ENCODE assay signal across 9 mouse cellular contexts in genomic region chr8:126586599-126587577, GRCm38 (mm10). TPM values are rescaled to one million over a fixed set of nuclear protein-coding genes. Genes with fewer than 3 reads are reported as not detected.
DNase-seq lines count a peak whose midpoint lies in the region; ATAC-seq and TF ChIP-seq lines count a peak whose summit lies in the region.
"Had no signal": no experiment of that assay in that cellular context is flagged by ENCODE, and none has a peak within 500 bp of the region (broad histone marks: within the 10 kb centered on the region; RNA-seq: fewer than 3 reads in every experiment).

No protein-coding gene starts in this region.

- peak overlapping the region; percentile 73 for H3K4me3 ChIP-seq in left cerebral cortex, adult 2 months
- peak overlapping the region; percentile 15; the same call in 1 of the 2 replicates for H3K4me3 ChIP-seq in brown adipose tissue, adult 24 weeks (ENCODE audit: insufficient read depth, low read depth, low read length)
- peak overlapping the region; percentile 98 for H3K4me3 ChIP-seq in heart, postnatal 0 days (ENCODE audit: low read depth, low read length)
- no peak overlapping the region for H3K4me3 ChIP-seq in midbrain, postnatal 0 days (ENCODE audit: low read depth, low read length)

- peak overlapping the region; percentile 93 for H3K4me2 ChIP-seq in heart, postnatal 0 days (ENCODE audit: low read depth, low read length)
- peak overlapping the region; percentile 96 for H3K4me2 ChIP-seq in midbrain, postnatal 0 days (ENCODE audit: low read depth, low read length, poor library complexity, severe bottlenecking)

- ATAC-seq in heart, postnatal 0 days (ENCODE audit: insufficient read depth, low read depth), result no peak
- ATAC-seq in midbrain, postnatal 0 days (ENCODE audit: low FRiP score), result no peak

- TF ChIP-seq EP300 in heart, postnatal 0 days (IDR thresholded peaks at IDR 0.05; ENCODE audit: low read depth), result no peak

- DNase-seq in left cerebral cortex, adult 2 months (ENCODE audit: extremely low spot score in 1 of 2, low spot score in 2 of 2), result no peak
- no peak for DNase-seq in left cerebral cortex, adult 11 months (ENCODE audit: low spot score)
- DNase-seq in heart, postnatal 0 days (ENCODE audit: low spot score), result no peak
- DNase-seq in midbrain, postnatal 0 days (ENCODE audit: low spot score), result no peak
- DNase-seq in embryo, embryonic 11 days, result no peak
- no peak for DNase-seq in urinary bladder, postnatal 25 days (ENCODE audit: low spot score)
- DNase-seq in adrenal gland, adult 8-10 months, result no peak
- DNase-seq: adrenal gland, postnatal 25 days had no signal

- peaks cover 23% of the 10 kb centered on the region for H3K4me1 ChIP-seq in brown adipose tissue, adult 24 weeks (ENCODE audit: control insufficient read depth, insufficient read depth, insufficient read length, low read length)
- H3K4me1 ChIP-seq in heart, postnatal 0 days (ENCODE audit: control insufficient read depth, insufficient read depth), result peaks cover 40% of the 10 kb centered on the region
- H3K4me1 ChIP-seq in midbrain, postnatal 0 days (ENCODE audit: insufficient read depth, low read length), result peaks cover 17% of the 10 kb centered on the region

- peaks cover 42% of the 10 kb centered on the region for H3K36me3 ChIP-seq in heart, postnatal 0 days (replicated peaks; ENCODE audit: control insufficient read depth, insufficient read depth, low read length)
- H3K36me3 ChIP-seq in midbrain, postnatal 0 days (ENCODE audit: insufficient read depth, low read length), result peaks cover 9% of the 10 kb centered on the region; the same call in 1 of the 2 replicates

- H3K9me3 ChIP-seq in heart, postnatal 0 days (replicated peaks; ENCODE audit: control insufficient read depth, low read length), result no peaks in the 10 kb centered on the region
- no peaks in the 10 kb centered on the region for H3K9me3 ChIP-seq in midbrain, postnatal 0 days (ENCODE audit: low read length)

- no peak for TF ChIP-seq CTCF in left cerebral cortex, adult 2 months (IDR thresholded peaks at IDR 0.05)
- TF ChIP-seq CTCF in heart, postnatal 0 days (IDR thresholded peaks at IDR 0.05; ENCODE audit: low read depth), result no peak
- TF ChIP-seq CTCF in midbrain, postnatal 0 days (IDR thresholded peaks at IDR 0.05), result no peak

- intact Hi-C loops in left cerebral cortex, adult 2 months (cut with DNase I), result no loop called here

- peak overlapping the region; percentile 97; the same call in 1 of the 2 replicates for H3K27ac ChIP-seq in left cerebral cortex, adult 2 months
- H3K27ac ChIP-seq in brown adipose tissue, adult 24 weeks (replicated peaks; ENCODE audit: low read depth, low read length), result peak overlapping the region; percentile 70
- H3K27ac ChIP-seq in heart, postnatal 0 days (ENCODE audit: low read depth), result peak overlapping the region; percentile 99
- H3K27ac ChIP-seq in midbrain, postnatal 0 days (ENCODE audit: low read depth, low read length), result no peak overlapping the region

- H3K27me3 ChIP-seq in heart, postnatal 0 days (ENCODE audit: control insufficient read depth, insufficient read depth, low read length), result no peaks in the 10 kb centered on the region
- H3K27me3 ChIP-seq in midbrain, postnatal 0 days (ENCODE audit: insufficient read depth, low read length), result no peaks in the 10 kb centered on the region

- WGBS in heart, postnatal 0 days, result 51% methylated on average over 10 of the region's 10 CpGs
- WGBS in midbrain, postnatal 0 days, result 65% methylated on average over 10 of the region's 10 CpGs

- peak overlapping the region; percentile 96; the same call in 1 of the 2 replicates for H3K9ac ChIP-seq in heart, postnatal 0 days (replicated peaks; ENCODE audit: low read depth, low read length)
- no peak overlapping the region for H3K9ac ChIP-seq in midbrain, postnatal 0 days (replicated peaks; ENCODE audit: low read length, poor library complexity, severe bottlenecking)

RNA-seq across cellular contexts. Expression of gene Irf2bp2, which starts 6.9 kb away (rescaled TPM):
- total RNA-seq in left cerebral cortex, adult 2 months (2021), result 10 to 100 TPM; 63.9 to 78.4 TPM
- polyA plus RNA-seq in brown adipose tissue, adult 24 weeks (2012; ENCODE audit: insufficient read depth, insufficient read length, missing spikeins), result 12.0 and 24.3 TPM in 2 replicates
- total RNA-seq in heart, postnatal 0 days (2014; rRNA removed; ENCODE audit: low replicate concordance), result 132 and 175 TPM in 2 replicates
- polyA plus RNA-seq in heart, postnatal 0 days (2015; fragmentation: Nextera tagmentation; extraction: Ambion mirVana), result 9.6 and 9.8 TPM in 2 replicates
- total RNA-seq in midbrain, postnatal 0 days (2014; rRNA removed), result 81.3 and 88.2 TPM in 2 replicates
- 8.0 and 9.2 TPM in 2 replicates for polyA plus RNA-seq in midbrain, postnatal 0 days (2015; fragmentation: Nextera tagmentation; extraction: Ambion mirVana)
- total RNA-seq in adrenal gland, adult 8-10 months (2022), result 100 to 1,000 TPM in 2 of 4 experiments, 10 to 100 TPM in 2; 74.4 to 129 (median 98.9) TPM
